Mouse (Mus musculus): ENCODE data around the gene Fam171a1. TPM values are rescaled to one million over a fixed set of nuclear protein-coding genes. Genes with fewer than 3 reads are reported as not detected.
"Not testable (repeated sequence)": the region's sequence is repeated elsewhere in the genome, so short reads cannot be mapped to it uniquely, and the experiment has no call there.

The Fam171a1 gene
- polyA plus RNA-seq, 1 experiment from 2014 or later = 36.4 TPM

DNA sequence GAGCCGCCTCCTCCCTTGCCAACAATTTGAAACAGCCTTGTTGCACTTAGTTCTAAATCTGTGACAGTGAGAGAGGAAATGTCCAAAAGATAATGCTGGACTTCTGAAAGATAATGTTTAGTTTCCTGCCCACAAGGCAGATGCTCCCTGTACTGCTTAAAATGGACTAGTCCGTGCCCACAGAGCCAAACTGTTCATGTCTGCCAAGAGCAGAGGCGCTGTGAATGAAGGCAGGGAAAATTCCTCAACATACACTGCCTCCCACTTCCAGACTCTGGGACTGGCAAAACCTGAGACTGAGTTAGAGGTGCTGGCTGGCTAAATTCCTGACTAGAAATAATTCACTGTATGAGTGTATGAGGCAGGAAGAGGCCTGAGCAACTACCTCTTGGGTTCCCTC lies 58.6 kb downstream of the Fam171a1 start:
- Histone ChIP-seq H3K27me3 (ENCODE audit: insufficient read depth, low read length) (no peaks in the 10 kb centered on the region), H3K4me3 (replicated peaks; ENCODE audit: low read depth, low read length) (no peak overlapping the region), H3K27ac (peak overlapping the region; percentile 50; the same call in 1 of the 2 replicates), H3K36me3 (ENCODE audit: insufficient read depth, low read length) (no peaks in the 10 kb centered on the region), H3K9ac (ENCODE audit: low read depth, low read length) (no peak overlapping the region), H3K4me2 (ENCODE audit: low read length) (no peak overlapping the region), H3K4me1 (replicated peaks; ENCODE audit: insufficient read depth, low read length) (peaks cover 7% of the 10 kb centered on the region), H3K9me3 (replicated peaks; ENCODE audit: low read length) (no peaks in the 10 kb centered on the region)
- WGBS = 58% methylated on average over 3 of the region's 3 CpGs
- DNase-seq (ENCODE audit: low spot score) (no peak), ATAC-seq (replicated peaks; ENCODE audit: low FRiP score, low read depth) (0 out of 2 replicates have a peak, but pooled peaks have one; percentile 47)
- TF ChIP-seq CTCF (IDR thresholded peaks at IDR 0.05; ENCODE audit: low read depth) = no peak

- H3K4me3 ChIP-seq (replicated peaks; ENCODE audit: low read depth, low read length) = no peak overlapping the region
- no peaks in the 10 kb centered on the region for H3K36me3 ChIP-seq (ENCODE audit: insufficient read depth, low read length)
- no peak for TF ChIP-seq CTCF (IDR thresholded peaks at IDR 0.05; ENCODE audit: low read depth)
- ATAC-seq (replicated peaks; ENCODE audit: low FRiP score, low read depth) (no peak), DNase-seq (ENCODE audit: low spot score) (no peak)
- no peaks in the 10 kb centered on the region for H3K9me3 ChIP-seq (replicated peaks; ENCODE audit: low read length)
- no peaks in the 10 kb centered on the region for H3K27me3 ChIP-seq (ENCODE audit: insufficient read depth, low read length)
- no peak overlapping the region for H3K9ac ChIP-seq (ENCODE audit: low read depth, low read length)
- WGBS = 90% methylated on average over 5 of the region's 5 CpGs
- H3K27ac ChIP-seq = no peak overlapping the region
- H3K4me1 ChIP-seq (replicated peaks; ENCODE audit: insufficient read depth, low read length) = peaks cover 7% of the 10 kb centered on the region
- H3K4me2 ChIP-seq (ENCODE audit: low read length) = no peak overlapping the region
Measured at GRCm38 (mm10) chr2:3174890-3175289, 60.9 kb downstream of the Fam171a1 start.

DNA sequence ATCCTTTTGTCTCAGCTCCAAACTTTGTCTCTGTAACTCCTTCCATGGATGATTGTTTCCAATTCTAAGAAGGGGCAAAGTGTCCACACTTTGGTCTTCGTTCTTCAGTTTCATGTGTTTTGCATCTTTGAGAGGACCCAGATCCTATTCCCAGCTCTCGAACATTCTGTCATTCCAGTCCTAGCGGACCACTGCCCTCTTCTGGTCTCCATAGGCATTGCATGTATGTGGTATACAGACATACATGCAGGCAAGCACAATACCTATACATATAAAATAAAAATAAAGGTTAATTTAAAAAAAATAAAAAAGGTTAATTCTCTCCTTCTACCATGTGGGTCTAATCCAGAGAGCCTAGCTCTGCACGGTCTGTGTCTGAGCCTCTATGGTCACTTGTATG lies 62.0 kb downstream of the Fam171a1 start:
- H3K4me2 ChIP-seq (ENCODE audit: low read length); H3K27me3 ChIP-seq (ENCODE audit: insufficient read depth, low read length); H3K27ac ChIP-seq; H3K4me3 ChIP-seq (replicated peaks; ENCODE audit: low read depth, low read length); ATAC-seq (replicated peaks; ENCODE audit: low FRiP score, low read depth); H3K9ac ChIP-seq (ENCODE audit: low read depth, low read length); H3K36me3 ChIP-seq (ENCODE audit: insufficient read depth, low read length); H3K4me1 ChIP-seq (replicated peaks; ENCODE audit: insufficient read depth, low read length); DNase-seq (ENCODE audit: low spot score); H3K9me3 ChIP-seq (replicated peaks; ENCODE audit: low read length): not testable (repeated sequence)
- WGBS = 91% methylated on average over 4 of the region's 4 CpGs
- peak; percentile 44; the same call in 1 of the 2 replicates for TF ChIP-seq CTCF (IDR thresholded peaks at IDR 0.05; ENCODE audit: low read depth)

DNA sequence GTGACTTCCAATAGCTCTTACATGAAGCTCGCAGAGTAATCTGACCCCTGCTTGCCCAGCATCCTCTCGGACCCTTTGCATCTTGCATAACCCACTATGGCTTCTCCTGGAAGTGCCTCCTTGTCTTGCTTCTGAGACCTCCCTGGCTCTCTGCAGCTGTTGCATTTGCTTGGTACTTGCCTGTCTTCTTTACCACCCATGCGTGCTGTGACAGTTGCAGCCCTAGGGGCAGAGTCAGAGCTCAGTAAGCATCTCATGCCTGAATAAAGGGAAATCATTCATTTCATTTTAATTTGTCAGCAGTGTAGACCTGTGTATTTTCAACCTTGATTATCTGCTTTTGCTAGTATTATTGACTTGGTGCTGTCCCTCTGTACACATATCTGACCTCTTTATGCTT lies 62.7 kb downstream of the Fam171a1 start:
- TF ChIP-seq CTCF (IDR thresholded peaks at IDR 0.05; ENCODE audit: low read depth) = no peak
- no peak overlapping the region for H3K9ac ChIP-seq (ENCODE audit: low read depth, low read length)
- no peaks in the 10 kb centered on the region for H3K27me3 ChIP-seq (ENCODE audit: insufficient read depth, low read length)
- ATAC-seq (replicated peaks; ENCODE audit: low FRiP score, low read depth) (no peak), DNase-seq (ENCODE audit: low spot score) (no peak)
- no peak overlapping the region for H3K4me2 ChIP-seq (ENCODE audit: low read length)
- H3K4me1 ChIP-seq (replicated peaks; ENCODE audit: insufficient read depth, low read length) = peaks cover 4% of the 10 kb centered on the region
- no peak overlapping the region for H3K4me3 ChIP-seq (replicated peaks; ENCODE audit: low read depth, low read length)
- H3K27ac ChIP-seq = no peak overlapping the region
- H3K36me3 ChIP-seq (ENCODE audit: insufficient read depth, low read length) = no peaks in the 10 kb centered on the region
- 66% methylated on average over 3 of the region's 3 CpGs for WGBS
- no peaks in the 10 kb centered on the region for H3K9me3 ChIP-seq (replicated peaks; ENCODE audit: low read length)

GRCm38 (mm10) chr2:3180550-3180949 lies 66.5 kb downstream of the Fam171a1 start:
- no peak for TF ChIP-seq CTCF (IDR thresholded peaks at IDR 0.05; ENCODE audit: low read depth)
- no peak for DNase-seq (ENCODE audit: low spot score)
- no peak overlapping the region for H3K9ac ChIP-seq (ENCODE audit: low read depth, low read length)
- 0 out of 2 replicates have a peak, but pooled peaks cover 3% of the 10 kb centered on the region for H3K36me3 ChIP-seq (ENCODE audit: insufficient read depth, low read length)
- 0 out of 2 replicates have a peak, but pooled peaks have one; percentile 40 for ATAC-seq (replicated peaks; ENCODE audit: low FRiP score, low read depth)
- no peak overlapping the region for H3K4me2 ChIP-seq (ENCODE audit: low read length)
- no peak overlapping the region for H3K27ac ChIP-seq
- no peaks in the 10 kb centered on the region for H3K9me3 ChIP-seq (replicated peaks; ENCODE audit: low read length)
- H3K4me3 ChIP-seq (replicated peaks; ENCODE audit: low read depth, low read length) = no peak overlapping the region
- H3K27me3 ChIP-seq (ENCODE audit: insufficient read depth, low read length) = no peaks in the 10 kb centered on the region
- H3K4me1 ChIP-seq (replicated peaks; ENCODE audit: insufficient read depth, low read length) = no peaks in the 10 kb centered on the region
- 53% methylated on average over 4 of the region's 4 CpGs for WGBS

DNA sequence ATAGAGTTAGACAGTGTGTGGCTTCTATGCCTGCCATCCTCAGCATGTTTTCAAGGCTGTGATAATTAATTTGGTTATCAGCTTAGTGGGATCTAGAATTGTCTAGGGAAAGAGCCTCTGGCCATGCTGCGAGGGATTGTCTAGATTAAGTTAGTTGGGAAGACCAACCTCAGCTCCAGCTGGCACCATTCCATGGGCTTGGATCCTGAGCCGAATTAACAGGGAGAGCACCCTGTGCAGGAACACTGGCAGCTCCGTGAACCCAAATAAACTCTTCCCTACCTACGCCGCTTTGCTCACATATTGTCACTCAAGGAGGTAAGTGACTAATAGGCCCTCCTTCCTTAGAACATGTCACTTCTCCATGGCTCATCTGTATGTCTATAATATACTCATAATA lies 69.6 kb downstream of the Fam171a1 start:
- TF ChIP-seq CTCF (IDR thresholded peaks at IDR 0.05; ENCODE audit: low read depth) = no peak
- no peak overlapping the region for H3K4me2 ChIP-seq (ENCODE audit: low read length)
- DNase-seq (ENCODE audit: low spot score) (no peak), ATAC-seq (replicated peaks; ENCODE audit: low FRiP score, low read depth) (no peak)
- no peaks in the 10 kb centered on the region for H3K4me1 ChIP-seq (replicated peaks; ENCODE audit: insufficient read depth, low read length)
- H3K9me3 ChIP-seq (replicated peaks; ENCODE audit: low read length) = no peaks in the 10 kb centered on the region
- H3K36me3 ChIP-seq (ENCODE audit: insufficient read depth, low read length) = 0 out of 2 replicates have a peak, but pooled peaks cover 5% of the 10 kb centered on the region
- H3K27ac ChIP-seq = no peak overlapping the region
- no peak overlapping the region for H3K9ac ChIP-seq (ENCODE audit: low read depth, low read length)
- H3K27me3 ChIP-seq (ENCODE audit: insufficient read depth, low read length) = no peaks in the 10 kb centered on the region
- no peak overlapping the region for H3K4me3 ChIP-seq (replicated peaks; ENCODE audit: low read depth, low read length)
- WGBS = 81% methylated on average over 5 of the region's 5 CpGs

- Histone ChIP-seq H3K27ac (no peak overlapping the region), H3K9me3 (replicated peaks; ENCODE audit: low read length) (no peaks in the 10 kb centered on the region), H3K4me1 (replicated peaks; ENCODE audit: insufficient read depth, low read length) (no peaks in the 10 kb centered on the region), H3K9ac (ENCODE audit: low read depth, low read length) (no peak overlapping the region), H3K4me3 (replicated peaks; ENCODE audit: low read depth, low read length) (no peak overlapping the region), H3K36me3 (ENCODE audit: insufficient read depth, low read length) (0 out of 2 replicates have a peak, but pooled peaks cover 5% of the 10 kb centered on the region), H3K27me3 (ENCODE audit: insufficient read depth, low read length) (no peaks in the 10 kb centered on the region), H3K4me2 (ENCODE audit: low read length) (0 out of 2 replicates have a peak overlapping the region, but pooled peaks have one; percentile 13)
- WGBS = 69% methylated on average over 5 of the region's 5 CpGs
- ATAC-seq (replicated peaks; ENCODE audit: low FRiP score, low read depth) (no peak), DNase-seq (ENCODE audit: low spot score) (peak; percentile 49)
- peak; percentile 60 for TF ChIP-seq CTCF (IDR thresholded peaks at IDR 0.05; ENCODE audit: low read depth)
Measured at GRCm38 (mm10) chr2:3185335-3185734, 71.3 kb downstream of the Fam171a1 start.

All from kidney, postnatal 0 days (tissue).